Mouse (Mus musculus): ENCODE measurements around the gene Tldc2. TPM values are rescaled to one million over a fixed set of nuclear protein-coding genes. Genes with fewer than 3 reads are reported as not detected.
A peak's percentile ranks its signal among the peaks of the same experiment; 100 is the strongest.

Tldc2 gene
- polyA plus RNA-seq, 2 experiments from 2014 or later: not detected

GRCm38 (mm10) chr2:157063241-157063700 is 23.6 kb upstream of the Tldc2 start:
- ATAC-seq: no peak

DNA sequence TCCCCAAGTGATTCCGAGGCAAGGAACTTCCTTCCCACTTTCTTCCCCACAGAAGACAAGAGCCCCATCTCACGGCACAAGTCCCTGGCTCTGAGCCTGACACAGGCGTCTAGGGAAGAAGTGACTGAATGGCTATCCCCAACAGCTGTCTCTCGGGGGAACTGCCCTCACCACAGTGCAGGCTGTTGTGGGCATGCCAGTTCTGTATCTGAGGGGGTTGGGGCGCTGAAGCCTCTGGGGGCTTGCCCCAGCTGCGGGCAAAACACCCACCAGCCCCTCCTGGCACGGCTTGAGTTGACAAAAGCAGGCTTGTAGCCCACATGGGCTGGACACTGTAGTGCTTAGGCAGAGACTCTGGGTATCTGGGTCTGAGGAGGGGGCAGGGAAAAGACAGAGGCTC is 22.7 kb upstream of the Tldc2 start:
- ATAC-seq: no peak

- ATAC-seq: no peak
These were observed 21.6 kb upstream of the Tldc2 start for GRCm38 (mm10) chr2:157064978-157065878.

DNA sequence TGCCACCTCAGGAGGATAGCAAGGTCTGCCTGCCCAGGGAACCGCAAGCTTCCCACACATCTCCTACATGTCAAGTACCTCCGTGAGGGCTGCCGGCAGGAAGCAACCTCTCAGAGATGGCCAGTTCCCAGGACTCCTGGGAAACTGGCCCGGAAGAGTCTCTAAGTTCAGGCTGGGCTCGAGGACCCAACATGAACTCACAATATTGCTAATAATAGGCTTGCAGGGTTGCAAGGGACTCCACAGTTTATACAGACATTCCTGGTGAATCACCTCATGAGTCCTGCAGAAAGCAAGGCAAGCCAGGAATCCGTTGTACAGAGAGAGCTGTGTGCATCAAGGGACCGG is 21.0 kb upstream of the Tldc2 start:
- ATAC-seq: no peak

DNA sequence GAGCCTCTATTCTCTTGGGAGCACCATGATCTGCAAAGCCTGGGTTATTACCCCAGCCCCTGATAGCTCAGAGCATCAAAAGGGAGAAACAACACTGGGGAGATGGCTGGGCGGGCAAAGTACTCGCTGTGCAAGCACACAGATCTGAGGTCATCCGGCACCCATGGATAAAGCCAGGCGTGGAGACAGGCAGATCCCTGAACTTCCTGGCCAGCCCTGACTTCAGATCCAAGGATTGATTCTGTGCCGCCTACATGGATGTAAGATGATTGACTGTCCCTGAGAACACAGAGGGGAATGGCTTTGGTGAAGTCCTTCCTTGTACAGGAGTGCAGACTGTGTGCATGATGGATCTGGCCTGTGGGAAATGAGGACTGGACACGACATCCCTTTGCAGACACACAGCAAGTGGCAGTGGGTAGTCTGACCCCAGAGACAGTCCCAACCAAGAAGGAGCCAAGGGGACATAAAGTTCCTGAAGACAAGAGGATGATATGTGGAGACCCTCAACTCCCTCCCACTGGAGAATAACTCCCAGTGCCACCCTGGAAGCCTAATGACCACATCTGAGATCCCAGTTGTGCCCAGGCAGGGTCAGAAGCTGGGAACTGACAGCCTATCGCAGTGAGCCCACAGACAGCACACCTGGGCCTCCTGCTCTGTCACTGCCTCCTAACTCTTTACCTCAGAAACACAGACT is 20.0 kb upstream of the Tldc2 start:
- ATAC-seq: no peak

GRCm38 (mm10) chr2:157068701-157069354 is 18.0 kb upstream of the Tldc2 start:
- no peak for ATAC-seq

DNA sequence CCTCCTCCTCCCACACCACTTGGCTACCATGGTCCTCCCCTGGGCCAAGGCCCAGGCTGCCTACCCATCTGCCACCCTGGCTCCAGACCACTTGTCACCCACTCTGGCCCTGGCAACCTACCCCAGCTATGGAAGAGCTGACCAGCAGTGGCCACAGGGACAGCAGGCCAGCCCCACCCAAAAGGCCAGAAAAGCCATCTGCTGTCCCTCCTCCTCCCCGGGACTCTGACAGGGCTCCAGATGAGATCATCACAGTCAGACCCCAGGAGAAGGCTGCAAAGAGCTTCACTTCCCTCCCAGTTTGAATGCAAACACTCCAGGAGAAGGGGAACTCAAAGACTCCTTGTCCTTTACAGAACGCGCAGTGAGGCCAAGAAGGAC is 17.5 kb upstream of the Tldc2 start:
- ATAC-seq: no peak

- no peak for ATAC-seq
These were observed 17.0 kb upstream of the Tldc2 start for GRCm38 (mm10) chr2:157069755-157070315.

- ATAC-seq: no peak
These were observed 16.5 kb upstream of the Tldc2 start for GRCm38 (mm10) chr2:157070365-157070764.

GRCm38 (mm10) chr2:157071556-157071955 is 15.3 kb upstream of the Tldc2 start:
- peak; percentile 39 for ATAC-seq

DNA sequence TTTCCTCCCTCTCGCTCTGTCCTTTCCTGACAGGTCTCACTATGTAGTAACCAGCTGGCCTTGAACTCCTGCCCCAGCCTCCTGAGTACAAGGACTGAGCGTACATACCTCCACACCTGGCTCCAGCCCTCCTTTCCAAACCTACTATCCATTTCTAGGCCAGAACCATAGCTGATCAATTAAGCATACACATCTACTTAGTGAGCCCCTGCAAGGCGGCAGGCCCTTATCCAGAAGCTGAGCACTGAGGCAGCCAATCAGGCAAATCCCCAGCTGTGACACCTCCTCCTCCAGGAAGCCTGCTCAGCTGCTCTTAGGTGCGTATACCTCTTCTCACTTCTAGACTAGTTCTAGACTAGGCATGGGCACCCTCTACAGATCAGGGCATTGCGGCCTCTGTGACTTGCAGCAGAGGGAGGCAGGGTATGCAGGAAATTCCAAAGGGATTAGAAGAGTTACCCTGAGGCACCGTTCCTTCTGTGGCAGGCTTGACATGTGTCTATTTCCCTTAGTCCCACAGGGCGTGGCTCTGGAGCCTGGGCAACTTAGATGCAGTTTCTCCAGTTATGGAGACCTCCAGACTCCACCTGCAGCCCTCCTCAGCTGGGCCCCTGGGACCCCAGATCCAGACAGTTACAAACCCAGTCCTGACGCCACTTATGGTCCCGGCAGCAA is 14.4 kb upstream of the Tldc2 start:
- ATAC-seq: no peak

- ATAC-seq: no peak
These were observed 13.3 kb upstream of the Tldc2 start for GRCm38 (mm10) chr2:157073378-157074052.

- ATAC-seq: no peak
These were observed 12.6 kb upstream of the Tldc2 start for GRCm38 (mm10) chr2:157074186-157074724.

DNA sequence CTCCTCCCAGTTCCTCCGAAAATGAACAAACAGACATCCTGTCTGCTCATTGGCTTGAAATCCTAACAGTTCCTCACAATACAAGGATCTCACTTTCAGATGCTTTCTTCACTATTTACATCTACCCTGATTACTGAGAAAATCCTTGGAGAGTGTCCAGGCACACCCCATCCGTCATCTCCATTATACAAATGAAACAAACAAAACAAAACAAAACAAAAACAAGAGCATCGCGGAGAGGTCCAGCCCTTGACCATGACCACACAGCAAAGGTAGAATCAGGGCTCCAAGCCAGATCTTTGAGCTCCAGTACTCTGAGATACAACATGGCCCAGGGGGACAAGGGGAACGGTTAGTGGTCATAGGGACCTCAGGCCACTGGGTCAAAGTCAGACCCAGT is 12.1 kb upstream of the Tldc2 start:
- ATAC-seq: no peak

DNA sequence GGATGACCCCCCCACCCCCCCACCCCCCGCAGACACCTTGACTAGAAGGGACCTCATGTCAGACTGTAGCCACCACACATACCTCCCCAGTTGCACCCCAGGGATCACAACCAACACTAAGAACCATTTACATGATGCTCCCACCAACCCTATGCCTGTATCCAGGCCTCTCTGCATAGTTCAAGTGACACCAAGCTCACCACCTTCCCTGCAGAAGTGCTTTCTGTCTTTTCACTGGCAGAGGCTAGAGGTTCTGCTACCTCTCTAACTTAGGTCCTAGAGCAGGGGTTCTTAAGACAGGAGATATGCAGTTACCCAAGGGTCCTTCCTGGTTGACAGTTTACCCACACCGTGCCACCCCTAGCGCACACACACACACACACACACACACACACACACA is 11.6 kb upstream of the Tldc2 start:
- ATAC-seq: no peak

GRCm38 (mm10) chr2:157075685-157076084 is 11.2 kb upstream of the Tldc2 start:
- no peak for ATAC-seq

- no peak for ATAC-seq
These were observed 10.3 kb upstream of the Tldc2 start for GRCm38 (mm10) chr2:157076585-157076984.

DNA sequence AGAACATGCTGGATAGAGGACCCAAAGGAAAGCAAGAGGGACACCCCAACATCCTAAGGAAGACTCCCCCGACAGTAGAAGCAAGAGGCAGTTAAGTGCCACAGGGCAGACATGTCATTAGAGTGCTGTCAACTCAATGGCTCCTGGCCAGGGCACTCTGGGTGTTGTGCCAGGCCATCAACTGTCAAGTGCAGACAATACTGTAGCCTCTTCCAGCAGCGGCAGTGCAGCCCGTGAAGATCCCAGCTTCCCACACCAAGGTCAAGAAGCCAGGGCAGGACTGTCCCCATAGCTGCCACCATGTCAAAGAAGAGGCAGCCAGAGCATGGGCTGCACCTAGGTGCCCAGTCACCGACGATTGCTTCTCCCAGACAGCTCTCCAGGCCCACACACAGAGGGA is 9.7 kb upstream of the Tldc2 start:
- no peak for ATAC-seq

- ATAC-seq: no peak
These were observed 9.2 kb upstream of the Tldc2 start for GRCm38 (mm10) chr2:157077641-157078058.

- no peak for ATAC-seq
These were observed 8.6 kb upstream of the Tldc2 start for GRCm38 (mm10) chr2:157078059-157078792.

Data from CD4-positive, CD25-positive, alpha-beta regulatory T cell, adult 4 months (primary cell).